Mouse (Mus musculus) A20 (cell line): ENCODE results near the gene Igsf8.
A peak's percentile ranks its signal among the peaks of the same experiment; 100 is the strongest.

Experiments
- DNase-seq: peaks from one replicate; pipeline ENCODE4 v3.0.0-alpha.2; 2011; ENCODE audit warnings: low read depth, low spot score

The Igsf8 gene

DNA sequence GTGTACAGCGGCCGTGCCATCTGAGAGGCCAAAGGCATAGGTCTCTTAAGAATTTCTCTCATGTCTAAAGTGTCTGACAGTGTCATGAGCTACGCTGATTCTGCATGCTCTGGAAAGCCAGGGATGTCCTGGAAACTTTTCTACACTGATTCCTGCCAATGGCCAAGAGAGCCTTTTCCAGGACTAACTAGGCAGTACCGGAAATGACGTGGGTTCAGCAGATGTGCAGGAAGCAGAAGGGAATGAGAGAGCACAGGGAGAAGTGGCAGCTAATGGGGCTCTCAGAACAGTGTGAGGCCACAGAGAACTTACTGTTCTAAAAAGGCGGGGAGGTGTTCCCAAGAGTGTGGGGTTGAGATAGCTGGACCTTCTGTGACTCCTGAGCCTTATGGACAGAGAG lies 11.9 kb downstream of the Igsf8 start:
- DNase-seq = no peak

DNA sequence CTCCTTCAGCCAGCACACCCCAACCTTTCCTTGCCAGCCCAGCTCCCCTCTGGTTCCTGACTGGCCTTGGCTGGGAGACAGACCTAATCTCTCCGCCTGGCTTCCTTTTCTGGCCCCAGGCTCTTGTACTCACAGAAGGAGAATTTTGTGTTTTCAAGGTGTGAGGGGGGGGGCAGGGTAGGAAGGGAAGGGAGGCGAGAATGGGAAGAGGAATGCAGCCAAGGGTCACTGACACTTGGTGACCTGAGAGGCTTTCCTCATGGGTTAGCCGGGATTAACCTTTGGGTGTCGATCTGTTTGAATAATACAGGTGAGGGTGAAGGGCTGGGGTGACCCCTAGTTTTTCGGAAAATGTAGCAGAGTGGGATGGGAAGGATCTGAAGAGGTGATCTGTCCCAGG lies 12.7 kb downstream of the Igsf8 start:
- no peak for DNase-seq

DNA sequence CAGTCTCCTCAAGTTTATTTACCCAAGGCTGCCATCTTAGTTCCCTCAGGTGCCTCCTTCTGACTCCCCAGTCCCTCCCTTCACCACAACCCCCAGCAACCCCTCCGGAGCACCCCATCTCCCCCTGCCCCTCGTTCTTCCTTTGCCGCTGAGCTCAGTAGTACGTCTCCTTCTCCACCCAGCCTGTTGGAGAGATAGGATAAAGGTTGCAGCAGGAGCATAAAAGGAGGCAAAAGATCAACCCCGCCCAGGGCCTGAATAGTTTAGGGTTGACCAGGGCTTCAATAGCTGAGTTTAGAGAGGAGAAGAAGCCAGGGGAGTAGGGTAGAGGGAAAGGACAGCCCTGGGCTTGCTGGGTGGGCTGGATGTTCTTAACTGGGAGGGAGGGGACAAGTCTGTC lies 13.1 kb downstream of the Igsf8 start:
- no peak for DNase-seq

DNA sequence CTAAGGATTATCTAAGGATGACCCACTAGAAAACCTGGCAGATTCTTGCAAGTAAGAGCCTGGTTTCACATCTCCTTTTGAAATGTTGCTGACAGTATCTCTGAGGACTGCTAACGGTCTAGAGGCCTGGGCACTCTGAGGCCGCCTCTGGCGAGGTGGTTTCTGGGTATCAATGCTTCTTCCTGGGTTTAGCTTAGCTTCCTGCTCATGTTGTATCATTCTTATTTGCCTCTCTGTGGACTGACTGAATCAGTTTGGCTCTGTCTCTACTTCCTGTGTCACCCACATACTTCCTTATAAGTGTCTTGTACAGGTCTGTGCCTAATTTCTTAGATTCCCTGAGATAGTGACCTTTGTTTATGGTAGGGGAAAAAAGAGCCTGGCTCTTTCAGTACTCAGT lies 15.7 kb downstream of the Igsf8 start:
- DNase-seq = peak; percentile 89

DNA sequence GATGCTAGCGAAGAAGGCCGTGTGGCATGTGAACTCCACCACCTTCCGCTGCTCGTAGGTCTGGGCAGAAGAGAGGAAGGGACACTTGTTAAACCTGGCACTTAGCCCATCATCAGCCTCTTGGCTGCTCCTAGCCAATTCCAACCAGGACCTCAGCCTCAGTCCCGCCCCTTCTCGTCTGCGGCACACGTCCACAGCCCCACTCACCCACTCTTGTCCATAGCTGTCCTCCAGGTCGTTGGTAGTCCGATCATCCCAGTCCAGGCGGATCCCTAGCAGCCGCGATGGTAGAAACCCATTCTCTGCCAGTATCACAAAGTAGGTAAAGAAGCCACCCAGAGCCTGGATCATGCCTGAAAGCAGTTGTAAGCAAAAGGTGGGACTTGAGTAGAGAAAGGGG lies 16.9 kb downstream of the Igsf8 start:
- no peak for DNase-seq

DNA sequence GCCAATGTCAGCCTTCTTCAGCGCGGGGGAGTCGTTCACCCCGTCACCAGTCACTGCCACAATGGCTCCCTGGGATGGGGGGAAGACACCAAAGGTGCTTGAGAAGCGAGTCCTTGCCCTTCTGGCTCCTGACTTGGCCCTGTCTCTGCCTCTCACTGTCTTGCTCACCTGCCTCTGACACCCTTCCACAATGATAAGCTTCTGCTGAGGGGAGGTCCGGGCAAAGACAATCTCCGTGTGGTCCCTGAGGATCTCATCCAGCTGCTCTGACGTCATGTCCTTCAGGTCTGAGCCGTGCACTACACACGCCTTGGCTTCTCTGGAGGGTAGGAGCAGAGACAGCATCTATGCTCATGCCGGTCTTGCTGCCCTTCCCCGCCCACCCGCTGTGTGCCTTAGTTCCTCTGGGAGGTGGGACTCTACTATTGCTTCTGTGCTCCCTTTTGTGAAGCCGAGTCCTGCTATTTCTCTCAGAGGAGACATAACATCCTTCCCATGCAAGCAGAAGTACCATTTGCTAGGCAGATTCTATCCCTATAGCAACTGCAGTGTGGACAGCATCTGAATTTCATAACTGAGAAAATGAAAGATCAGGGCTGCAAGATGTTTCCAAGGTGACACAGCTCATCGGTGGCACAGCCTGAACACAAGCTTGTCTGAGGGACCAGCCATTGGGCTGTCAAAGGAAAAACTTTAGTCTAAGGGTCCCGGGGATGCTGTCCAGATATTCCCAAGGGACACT lies 18.5 kb downstream of the Igsf8 start:
- no peak for DNase-seq

DNA sequence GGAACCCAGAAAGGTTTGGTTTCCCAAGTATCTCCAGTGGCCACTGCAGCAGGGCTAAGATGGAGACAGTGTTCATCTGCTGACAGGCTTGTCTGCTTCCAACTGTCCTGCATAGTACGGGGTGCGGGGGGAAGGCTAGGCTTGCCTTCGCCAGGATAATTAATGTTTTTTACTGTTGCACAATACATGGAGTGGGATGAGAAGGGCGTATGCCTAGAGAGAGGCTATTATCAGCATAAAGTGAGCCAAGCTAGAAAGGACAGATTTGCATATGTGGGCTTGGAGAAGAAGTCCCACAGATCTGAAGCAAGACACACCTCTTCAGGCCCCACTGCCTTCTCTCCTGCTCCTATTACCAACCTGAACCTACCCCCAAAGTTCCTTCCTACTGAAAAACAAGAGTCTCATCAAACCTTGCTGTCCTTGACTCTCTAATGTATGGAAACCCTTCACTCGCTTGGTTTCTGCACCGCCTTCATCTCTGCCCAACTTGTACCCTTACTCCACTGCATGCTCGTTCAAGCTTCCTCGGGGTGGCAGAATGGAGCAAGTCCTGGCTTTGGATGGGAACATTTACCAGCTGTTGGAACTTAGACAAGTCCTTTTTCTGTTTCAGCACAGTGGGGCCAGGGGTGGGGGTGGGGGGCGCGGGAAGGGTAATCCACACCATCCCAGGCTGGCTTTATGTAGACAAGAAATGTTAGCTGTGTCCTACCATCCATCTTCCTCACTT lies 20.2 kb downstream of the Igsf8 start:
- DNase-seq = no peak

DNA sequence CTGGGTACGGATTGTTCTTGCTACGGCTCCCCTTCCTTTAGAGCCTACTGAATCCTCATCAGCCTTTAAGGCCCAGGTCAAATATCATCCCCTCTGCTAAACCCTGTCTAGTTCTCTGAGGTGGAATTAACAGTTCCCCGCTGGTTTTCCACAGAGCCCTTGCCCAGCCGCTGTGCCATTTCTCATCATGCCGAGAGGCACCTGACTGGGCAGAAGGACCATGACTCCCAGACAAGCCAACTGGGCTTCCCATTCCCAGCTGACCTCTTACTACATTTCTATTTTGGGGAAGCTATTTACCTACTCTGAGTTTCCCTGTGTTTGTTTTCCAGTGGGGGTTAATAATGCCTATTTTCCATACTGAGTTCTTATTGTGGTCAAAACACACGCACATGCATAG lies 21.6 kb downstream of the Igsf8 start:
- DNase-seq = no peak

DNA sequence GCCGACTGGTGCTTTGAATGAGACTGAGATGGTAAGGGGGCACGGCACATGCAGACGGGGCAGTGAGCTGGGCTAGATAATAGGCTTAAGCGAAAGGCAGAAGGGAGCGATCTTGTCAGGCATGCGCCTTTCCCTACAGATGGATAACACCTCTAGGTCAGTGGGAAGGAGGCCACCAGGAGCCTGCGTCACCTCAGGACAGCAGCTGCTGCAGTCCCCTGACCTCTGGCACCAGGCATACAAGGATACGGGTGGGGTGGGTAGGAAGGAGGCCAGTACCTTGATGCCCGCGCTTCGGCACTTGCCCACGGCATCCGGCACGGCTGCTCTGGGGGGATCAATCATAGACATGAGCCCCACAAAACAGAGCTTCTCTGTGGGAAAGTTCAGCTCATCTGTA lies 22.8 kb downstream of the Igsf8 start:
- DNase-seq = no peak

DNA sequence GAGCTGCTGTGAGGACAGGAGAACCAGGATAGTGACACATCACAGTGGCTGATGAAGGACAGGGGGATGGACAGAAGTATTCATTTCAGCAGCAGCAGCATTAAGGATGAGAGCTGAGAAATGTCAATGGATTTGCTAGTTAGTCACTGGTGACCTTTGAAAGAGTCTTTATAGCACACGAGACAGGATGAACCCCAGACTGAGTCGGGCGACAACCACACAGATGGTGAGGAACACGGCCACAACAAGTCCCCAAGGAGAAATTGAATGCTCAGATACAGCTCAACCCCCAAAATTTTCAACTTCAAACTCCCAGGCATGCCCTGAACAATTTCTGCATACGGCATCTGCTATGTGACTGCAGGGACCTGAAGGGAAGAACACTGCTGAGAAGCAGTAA lies 25.3 kb downstream of the Igsf8 start:
- DNase-seq = no peak

DNA sequence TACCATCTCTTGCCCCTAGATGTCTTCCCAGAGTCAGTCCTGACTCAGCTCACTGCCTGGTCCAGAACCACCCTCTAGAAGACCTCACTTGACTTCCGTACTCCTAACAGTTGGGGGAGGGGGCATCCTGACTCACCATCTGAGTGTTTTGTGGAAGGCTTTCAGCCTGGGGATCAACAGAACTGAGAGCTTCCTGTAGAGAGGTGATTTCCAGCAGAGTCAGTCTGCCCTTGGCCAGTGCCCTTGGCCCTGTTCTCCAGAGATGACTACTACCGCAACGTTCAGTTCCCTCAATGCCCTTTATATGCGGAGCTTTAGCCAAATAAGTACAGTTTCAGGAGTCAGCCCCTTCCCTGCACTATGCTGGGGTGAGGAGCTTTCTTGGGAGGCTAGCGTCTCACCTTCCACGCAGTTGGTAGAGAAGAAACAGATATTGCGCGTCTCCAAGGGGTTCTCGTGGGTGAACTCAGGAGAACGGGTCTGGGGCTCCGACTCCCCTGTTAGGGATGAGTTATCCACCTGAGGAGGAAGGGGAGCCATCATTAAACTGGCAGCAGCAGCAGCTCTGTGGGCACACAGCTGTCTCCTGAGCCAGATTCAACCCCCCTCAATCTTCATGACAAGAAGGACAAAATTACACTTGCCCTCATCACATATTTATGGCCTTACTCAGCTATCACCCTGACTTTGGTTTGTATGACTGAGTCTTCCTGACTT lies 27.6 kb downstream of the Igsf8 start:
- DNase-seq = no peak

DNA sequence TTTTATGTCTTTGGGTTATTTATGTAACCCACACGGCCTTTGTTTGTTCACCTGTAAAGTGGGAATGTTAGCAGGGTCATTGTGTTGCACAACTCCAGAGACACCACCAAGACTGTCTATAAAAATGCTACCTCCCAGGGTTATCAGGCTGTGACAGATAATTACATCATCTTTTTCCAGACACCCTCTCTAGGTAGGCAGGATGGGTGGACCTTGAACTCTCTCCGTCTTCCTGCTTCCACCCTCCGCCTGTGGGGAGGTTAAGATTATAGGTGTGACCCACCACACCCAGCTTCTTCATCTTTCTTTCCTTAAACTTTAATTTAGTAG lies 28.1 kb downstream of the Igsf8 start:
- DNase-seq = no peak

DNA sequence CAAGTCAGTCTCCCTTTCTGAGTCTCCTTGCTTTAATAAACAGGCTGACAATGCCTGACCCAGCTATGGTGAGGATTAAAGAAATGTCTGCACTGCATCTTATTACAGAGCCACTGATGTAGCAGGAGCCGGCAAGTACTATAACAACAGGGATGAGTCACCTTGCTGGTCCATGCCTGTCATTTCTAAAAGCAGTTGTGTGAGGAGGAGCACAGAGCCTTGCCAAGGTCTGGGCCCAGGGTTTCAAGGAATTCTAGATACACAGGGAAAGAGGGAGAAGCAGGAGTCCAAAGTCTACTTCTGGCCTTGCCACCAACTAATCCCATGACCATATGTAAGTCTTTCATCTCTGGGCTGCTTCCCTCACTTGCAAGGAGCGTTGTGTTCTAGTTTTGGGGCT lies 31.4 kb downstream of the Igsf8 start:
- no peak for DNase-seq

DNA sequence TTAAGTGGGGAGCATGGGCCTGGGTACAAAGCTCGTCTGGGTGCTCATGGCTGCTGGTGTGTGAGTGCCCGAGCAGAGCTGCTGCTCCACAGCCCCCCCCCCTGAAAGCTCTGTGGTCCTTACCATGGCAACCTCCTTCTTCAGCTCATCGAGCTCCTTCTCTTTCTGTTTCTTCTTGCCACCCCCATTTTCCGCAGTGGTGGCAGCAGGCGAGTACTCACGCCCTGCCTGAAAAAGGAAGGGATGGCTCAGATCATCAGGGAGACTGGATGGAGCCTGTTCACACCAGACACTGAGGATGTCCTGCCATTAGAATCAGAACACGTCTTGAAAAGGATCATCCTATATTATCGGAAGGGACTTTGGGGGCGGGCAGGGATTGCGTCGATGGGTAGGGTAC lies 32.0 kb downstream of the Igsf8 start:
- DNase-seq = no peak

DNA sequence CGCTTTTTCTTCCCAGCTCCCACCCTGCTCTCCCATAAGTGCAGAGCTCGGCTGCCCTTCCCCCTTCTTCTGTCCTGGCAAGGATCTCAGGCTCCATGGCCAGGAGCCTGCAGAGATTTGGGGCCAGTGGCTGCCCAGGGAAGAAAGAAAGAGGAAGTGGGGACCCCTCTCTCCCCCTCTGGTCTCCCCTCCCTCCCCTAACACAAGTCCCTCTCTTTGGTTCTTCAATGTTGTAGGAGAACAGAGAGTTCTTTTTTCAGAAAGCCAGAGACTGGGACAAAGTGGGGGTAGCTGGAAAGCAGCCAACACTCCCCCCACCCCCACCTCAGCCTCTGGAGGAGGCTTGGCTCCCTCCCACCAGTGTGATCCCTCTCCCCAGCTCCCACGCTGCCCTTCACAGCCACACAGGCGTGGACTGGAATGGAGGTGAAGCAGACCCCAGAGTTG lies 34.3 kb downstream of the Igsf8 start:
- DNase-seq = no peak

DNA sequence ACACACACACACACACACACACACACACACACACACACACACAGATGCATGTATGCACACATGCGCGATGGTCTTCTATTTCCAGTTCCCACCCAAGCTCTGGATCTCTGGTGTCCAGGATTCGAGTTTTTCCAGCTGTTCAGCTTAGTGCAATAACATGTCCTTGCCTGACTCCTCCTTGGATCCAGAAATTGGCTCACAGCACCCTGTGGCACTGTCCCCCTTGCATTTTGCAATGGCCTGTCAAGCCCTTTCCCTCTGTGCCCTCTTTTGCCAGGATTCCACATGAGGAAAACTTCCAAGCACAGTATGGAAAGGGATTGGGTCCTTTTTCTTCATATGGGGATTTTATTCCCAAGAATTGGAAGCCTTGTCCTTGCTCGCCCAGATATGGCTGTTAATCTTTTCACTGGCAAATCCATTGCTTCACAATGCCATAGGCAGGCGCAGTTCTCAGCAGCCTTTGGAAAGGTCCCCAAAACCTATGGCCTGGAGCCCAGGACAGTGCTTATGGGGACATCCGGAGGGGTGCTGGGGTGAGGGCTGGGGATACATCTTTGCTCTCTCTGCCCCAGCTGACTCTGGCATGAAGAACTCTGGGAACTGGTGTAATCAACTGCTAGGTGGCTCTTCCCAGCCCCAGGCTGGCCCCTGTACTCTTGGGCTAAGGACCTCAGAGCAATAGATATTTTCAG lies 35.5 kb downstream of the Igsf8 start:
- DNase-seq = no peak

DNA sequence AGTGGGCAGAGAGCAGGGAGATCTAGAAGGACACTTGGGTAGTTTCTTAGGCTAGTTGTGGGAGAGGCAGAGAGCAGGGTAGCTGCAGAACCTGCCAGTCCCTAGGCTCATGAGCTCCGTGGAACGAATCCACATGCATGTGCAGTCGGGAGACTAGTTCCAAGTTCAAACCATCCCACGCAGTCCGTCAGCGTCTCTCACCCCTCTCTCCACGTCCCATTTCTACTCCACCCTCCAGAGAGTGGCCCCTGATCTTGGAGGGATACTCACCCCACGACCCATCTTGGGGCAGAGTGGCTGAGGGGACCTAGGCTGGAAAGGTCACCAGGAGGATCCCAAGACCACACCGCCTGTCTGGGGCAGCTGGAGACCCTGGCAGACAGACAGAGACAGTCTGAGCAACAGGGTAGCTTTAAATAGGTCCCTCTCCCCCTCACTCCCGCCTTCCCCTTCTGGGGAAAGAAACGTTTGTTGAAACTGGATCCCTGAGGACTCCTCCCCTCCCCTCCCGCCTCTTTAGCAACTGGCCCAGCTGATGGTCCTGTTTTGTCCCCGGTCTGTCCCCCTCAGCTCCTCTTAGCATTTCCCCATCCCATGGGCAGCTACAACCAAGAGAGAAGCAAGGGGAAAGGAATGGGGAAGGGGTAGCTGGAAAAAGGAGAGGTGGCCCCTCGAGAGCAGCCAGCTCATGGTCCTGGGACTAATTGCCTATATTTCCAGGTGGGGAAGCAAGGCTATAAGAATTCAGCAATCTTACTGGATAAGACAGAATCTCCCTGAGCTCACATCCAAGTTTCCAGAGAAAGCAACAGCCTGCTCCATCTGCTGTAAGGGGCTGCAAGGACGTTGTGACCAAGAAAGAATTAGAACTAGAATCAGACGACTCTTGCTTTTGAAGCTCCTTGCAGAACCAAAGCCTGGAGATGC lies 36.4 kb downstream of the Igsf8 start, which contains the start of gene Atp1a2:
TSS of gene Atp1a2 (minus strand) at position 454 of the 927 bp plus-strand sequence.
- no peak for DNase-seq

DNA sequence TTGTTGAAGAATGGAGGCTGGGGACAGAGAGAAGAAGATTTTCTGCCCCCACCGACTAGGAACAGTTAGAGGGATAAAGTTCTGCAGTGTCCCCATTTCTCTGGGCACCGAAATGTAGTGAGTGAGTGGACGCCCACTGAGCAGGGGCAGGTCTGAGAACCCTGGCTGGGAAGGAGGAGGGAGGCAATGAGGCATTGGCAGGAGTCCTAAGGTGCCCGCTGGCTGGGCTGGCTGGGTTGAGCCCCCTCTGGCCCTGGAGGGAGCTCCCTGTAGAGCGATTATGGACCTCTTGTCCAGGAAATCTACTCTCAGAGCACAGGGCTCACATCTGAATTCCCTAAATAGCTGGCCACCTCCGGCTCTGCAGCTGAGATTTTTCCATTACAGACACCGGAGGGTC lies 38.1 kb downstream of the Igsf8 start:
- DNase-seq = no peak

DNA sequence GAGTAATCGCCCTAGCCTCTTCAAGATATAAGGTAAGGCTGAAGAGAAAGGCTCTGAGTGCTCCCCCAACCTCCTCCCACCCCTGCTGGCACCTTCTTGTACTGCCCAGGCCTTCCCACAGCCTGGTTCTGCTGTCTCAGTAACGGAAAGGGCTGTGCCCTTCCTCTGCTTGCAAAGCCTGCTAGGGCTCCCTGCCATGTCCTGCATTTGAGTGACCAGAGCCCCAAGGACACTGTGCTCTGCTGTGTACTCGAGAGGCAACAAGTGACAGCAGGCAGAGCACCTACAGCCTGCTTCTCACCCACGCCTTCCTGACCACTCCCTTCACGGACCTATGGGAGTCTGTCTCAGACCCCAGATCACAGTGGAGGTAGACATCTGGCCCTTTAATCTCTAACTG lies 38.8 kb downstream of the Igsf8 start:
- no peak for DNase-seq

DNA sequence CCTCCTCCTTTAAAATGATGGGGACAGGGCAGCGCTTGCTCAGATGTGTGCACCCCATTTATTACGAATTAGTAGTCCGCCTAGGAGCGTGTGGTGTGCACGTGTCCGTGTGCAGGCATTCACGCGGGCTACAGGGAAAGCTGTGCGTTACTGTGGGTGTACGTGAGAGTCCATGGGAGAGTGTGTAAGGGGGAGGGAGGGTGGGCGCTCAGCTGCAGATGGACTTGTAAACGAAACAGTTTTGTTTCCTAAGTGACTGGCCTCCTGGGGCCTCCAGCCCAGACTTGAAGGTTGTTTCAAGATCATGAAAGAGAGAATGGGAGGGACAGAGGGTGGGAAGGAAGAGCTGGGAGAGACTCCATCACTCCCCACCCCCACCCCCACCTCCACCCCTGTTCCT lies 39.7 kb downstream of the Igsf8 start:
- DNase-seq = no peak

DNA sequence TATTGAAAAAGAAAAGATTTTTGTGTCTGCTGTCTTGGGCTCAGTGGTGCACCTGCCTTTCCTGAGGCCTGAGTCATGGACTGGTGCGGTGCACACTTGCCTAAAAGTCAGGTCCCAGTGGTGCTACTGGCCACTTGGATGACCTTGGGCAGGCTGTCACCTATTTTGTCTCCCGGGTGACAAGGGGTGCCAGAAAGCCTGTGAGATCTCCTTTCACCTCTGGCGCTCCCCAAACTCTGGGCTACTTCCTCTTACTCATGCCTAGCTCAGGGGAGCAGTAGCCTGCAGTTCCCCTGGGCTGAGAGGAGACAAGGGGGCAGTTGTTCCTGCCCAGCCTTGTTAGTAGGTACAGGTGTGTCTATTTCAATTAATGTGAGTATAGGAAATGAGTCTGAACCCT lies 40.9 kb downstream of the Igsf8 start:
- peak; percentile 30 for DNase-seq
